Mouse (Mus musculus): Measurements from ENCODE around the gene Drap1. TPM values are rescaled to one million over a fixed set of nuclear protein-coding genes. Genes with fewer than 3 reads are reported as not detected.

The Drap1 gene
- 174 TPM for total RNA-seq (2023)

DNA sequence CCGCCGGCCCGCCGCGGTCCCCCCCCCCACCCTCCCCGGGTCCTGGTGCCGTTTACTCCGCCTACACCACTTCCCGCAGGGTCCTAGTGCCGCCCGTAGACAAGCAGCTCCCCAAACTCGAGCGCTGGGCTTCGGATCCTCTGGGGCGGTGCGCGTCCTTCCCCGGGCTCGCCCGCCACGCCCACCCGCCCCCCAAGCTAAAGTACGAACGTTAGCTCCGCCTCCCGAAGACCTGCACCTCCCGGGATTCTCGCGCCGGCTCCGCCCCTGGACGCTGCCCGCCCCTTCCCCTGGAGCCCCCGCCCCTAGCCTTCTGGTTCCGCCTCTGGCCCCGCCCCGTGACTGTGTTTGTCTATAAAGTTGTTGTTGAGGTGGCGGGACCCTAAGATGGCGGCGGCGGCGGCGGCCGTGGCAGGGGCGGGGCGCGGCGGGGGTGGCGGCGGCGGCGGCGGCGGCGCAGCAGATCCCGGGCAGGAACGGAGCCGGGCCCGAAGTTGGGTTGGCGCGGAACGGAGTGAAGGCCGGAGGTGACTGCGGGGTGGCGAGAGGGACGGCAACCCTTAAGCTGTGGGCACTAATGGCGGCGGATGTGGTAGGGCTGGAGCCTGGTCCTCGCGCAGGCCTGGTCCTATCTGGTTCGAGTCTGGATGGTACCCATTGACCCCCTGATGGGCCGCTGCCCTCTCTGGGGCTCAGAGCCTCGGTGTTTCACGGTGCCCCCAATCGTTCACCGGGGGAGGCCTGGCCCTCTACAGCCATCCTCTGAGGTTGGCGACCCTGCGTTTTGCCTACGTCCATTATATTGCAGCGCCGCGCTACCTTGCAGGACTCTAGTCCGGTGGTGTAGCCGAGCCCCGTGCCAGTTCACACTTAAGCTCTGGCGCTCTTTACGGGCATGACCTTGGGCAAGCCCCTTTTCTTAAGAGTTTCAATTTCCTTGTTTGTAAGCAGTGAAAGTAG is at the start of gene Drap1, which contains the start of gene AI837181:
TSS of gene Drap1 (minus strand) at position 198 of the 960 bp plus-strand sequence.
TSS of gene AI837181 (plus strand) at position 363 of the 960 bp plus-strand sequence.

DNA sequence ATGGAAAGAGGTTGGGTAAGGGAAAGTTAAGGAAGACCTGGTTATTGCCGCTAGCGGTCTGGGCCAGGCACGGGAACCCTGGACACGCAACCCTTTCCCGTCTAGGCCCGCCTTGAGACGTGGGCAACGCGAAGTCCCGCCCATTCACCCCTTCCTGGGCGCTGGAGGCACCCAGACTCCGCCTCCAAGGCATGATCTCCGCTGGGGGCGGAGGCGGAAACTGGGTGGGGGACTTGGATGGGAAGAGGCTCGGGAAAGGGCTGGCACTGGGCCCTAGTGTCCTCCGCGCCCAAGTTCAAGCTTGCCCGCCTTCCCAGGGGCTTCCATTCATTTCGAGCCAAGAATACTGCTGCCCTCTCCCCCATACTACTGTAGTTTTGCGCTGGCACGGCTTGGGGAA is 48.9 kb upstream of the Drap1 start, which contains the start of gene Efemp2:
TSS of gene Efemp2 (plus strand) at position 235 of the 400 bp plus-strand sequence.

GRCm38 (mm10) chr19:5468374-5468773 is 43.6 kb upstream of the Drap1 start, which contains the start of gene Ctsw:
Gene Ctsw, minus strand, starts transcription at chr19:5468507.

GRCm38 (mm10) chr19:5460465-5460911 is 35.7 kb upstream of the Drap1 start, which contains the start of gene Fibp:
Gene Fibp, plus strand, starts transcription at chr19:5460615.

GRCm38 (mm10) chr19:5457746-5458442 is 33.1 kb upstream of the Drap1 start, which contains the start of gene Ccdc85b:
Gene Ccdc85b, minus strand, starts transcription at chr19:5457894.

GRCm38 (mm10) chr19:5447515-5448353 is 23.0 kb upstream of the Drap1 start, which contains the start of gene Fosl1:
Gene Fosl1, plus strand, starts transcription at chr19:5447547.

GRCm38 (mm10) chr19:5402293-5402692 is 22.5 kb downstream of the Drap1 start, which contains the start of gene Tsga10ip:
Gene Tsga10ip, minus strand, starts transcription at chr19:5402526.

GRCm38 (mm10) chr19:5388588-5389242 is 36.1 kb downstream of the Drap1 start, which contains the start of gene Sart1:
Gene Sart1, minus strand, starts transcription at chr19:5388703.

Other genes with a start within 250 kb of the Drap1 start
- gene Pacs1, start 151.9 kb downstream of the Drap1 start, total RNA-seq (2023) = 132 TPM
- 247 TPM for gene Sf3b2, start 129.5 kb downstream of the Drap1 start, total RNA-seq (2023)
- not detected for gene Gal3st3, start 126.6 kb downstream of the Drap1 start, total RNA-seq (2023)
- not detected for gene Catsper1, start 89.2 kb downstream of the Drap1 start, total RNA-seq (2023)
- not detected for gene Cst6, start 75.4 kb downstream of the Drap1 start, total RNA-seq (2023)
- 41.9 TPM for gene Eif1ad, start 58.2 kb downstream of the Drap1 start, total RNA-seq (2023)
- gene Banf1, start 57.8 kb downstream of the Drap1 start, total RNA-seq (2023) = 106 TPM
- 200 TPM for gene Sart1, start 36.3 kb downstream of the Drap1 start, total RNA-seq (2023)
- gene Tsga10ip, start 22.5 kb downstream of the Drap1 start, total RNA-seq (2023) = 1.4 TPM
- 61.4 TPM for gene AI837181, start 165 bp upstream of the Drap1 start, total RNA-seq (2023)
- gene Fosl1, start 22.6 kb upstream of the Drap1 start, total RNA-seq (2023) = 0.71 TPM
- gene Ccdc85b, start 32.9 kb upstream of the Drap1 start, total RNA-seq (2023) = 7.5 TPM
- gene Fibp, start 35.6 kb upstream of the Drap1 start, total RNA-seq (2023) = 76.3 TPM
- gene Ctsw, start 43.5 kb upstream of the Drap1 start, total RNA-seq (2023) = 54.6 TPM
- 1.6 TPM for gene Efemp2, start 49.0 kb upstream of the Drap1 start, total RNA-seq (2023)
- 47.9 TPM for gene Mus81, start 63.4 kb upstream of the Drap1 start, total RNA-seq (2023)
- gene Cfl1, start 65.5 kb upstream of the Drap1 start, total RNA-seq (2023) = 1,409 TPM
- 1.4 TPM for gene 1700020D05Rik, start 78.8 kb upstream of the Drap1 start, total RNA-seq (2023)
- gene Snx32, start 85.6 kb upstream of the Drap1 start, total RNA-seq (2023) = 6.6 TPM
- not detected for gene Ovol1, start 135.7 kb upstream of the Drap1 start, total RNA-seq (2023)
- 24.4 TPM for gene Ap5b1, start 143.0 kb upstream of the Drap1 start, total RNA-seq (2023)
- gene Rnaseh2c, start 176.9 kb upstream of the Drap1 start, total RNA-seq (2023) = 97.8 TPM
- gene Kat5, start 185.3 kb upstream of the Drap1 start, total RNA-seq (2023) = 120 TPM
- gene Rela, start 212.5 kb upstream of the Drap1 start, total RNA-seq (2023) = 154 TPM
- 202 TPM for gene Sipa1, start 238.7 kb upstream of the Drap1 start, total RNA-seq (2023)

All from CD4-positive naive resting alpha-beta T cell, adult 57 days (primary cell).